Mouse (Mus musculus) adrenal gland, adult 2 months (tissue): ENCODE data around the gene Arsj. TPM values are rescaled to one million over a fixed set of nuclear protein-coding genes. Genes with fewer than 3 reads are reported as not detected.
A peak's percentile ranks its signal among the peaks of the same experiment; 100 is the strongest.

Source experiments
- DNase-seq: peaks from one replicate; pipeline ENCODE4 v3.0.0; 2021
- polyA plus RNA-seq: library from polyadenylated mRNA; depleted of rRNA; stranded (reverse); fragments of >200 nt; gene quantifications from 2 replicates; pipeline ENCODE4 v1.2.3, GENCODE M21; 2012; rRNA removed
- total RNA-seq, 2 experiments: library from RNA; stranded (reverse); gene quantifications; 2 replicates each; pipeline ENCODE4 v1.2.3; 2021

Gene Arsj
- total and polyA plus RNA-seq, 3 experiments: 0.07 to 0.17 (median 0.17) TPM

DNA sequence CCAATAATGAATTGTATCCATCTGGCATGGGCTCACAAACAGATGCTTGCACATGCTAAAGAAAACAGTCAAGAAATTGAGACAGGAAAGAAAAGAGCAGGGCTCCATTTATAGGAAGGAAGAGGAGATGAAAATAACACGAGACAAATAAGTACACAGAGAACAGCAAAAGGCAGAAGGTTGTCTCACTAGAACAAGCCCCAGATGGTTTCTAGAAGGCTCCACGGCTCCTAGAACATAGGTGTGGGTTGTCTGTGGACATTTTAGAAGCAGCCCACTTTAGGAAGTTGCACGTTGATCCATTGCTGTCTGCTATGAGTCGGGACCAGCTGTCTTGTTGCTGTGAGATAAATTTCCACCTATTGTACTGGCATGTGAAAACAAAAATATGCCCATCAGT lies 37.2 kb downstream of the Arsj start:
- no peak for DNase-seq

- DNase-seq: peak; percentile 73
These were observed 39.4 kb downstream of the Arsj start for GRCm38 (mm10) chr3:126402836-126403235.

GRCm38 (mm10) chr3:126404199-126404598 lies 40.7 kb downstream of the Arsj start:
- DNase-seq: no peak

DNA sequence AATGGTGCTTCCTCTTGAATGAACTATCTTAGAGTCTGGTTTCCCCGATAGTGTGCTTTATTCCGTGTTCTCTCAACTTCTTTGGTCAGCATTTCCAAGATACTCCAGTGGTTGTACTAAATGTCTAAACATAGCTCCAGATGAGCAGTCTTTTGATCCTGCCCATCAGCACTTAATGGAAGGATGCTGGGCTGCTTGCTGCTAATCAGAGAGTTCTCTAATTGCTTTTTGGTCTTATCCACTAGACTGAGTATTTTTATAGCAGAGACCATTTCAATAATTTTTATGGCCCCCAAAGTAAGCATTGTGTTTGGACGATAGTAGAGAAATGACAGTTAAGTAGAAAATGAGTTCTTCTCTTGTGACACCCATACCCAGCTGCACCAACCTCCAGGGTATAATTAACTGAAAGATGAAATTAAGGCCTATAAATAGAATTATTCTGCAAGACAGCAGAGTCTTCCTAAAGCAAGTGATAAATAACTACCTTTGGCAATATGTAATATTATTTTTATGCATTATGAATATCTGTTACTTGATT lies 67.1 kb downstream of the Arsj start:
- DNase-seq: no peak

DNA sequence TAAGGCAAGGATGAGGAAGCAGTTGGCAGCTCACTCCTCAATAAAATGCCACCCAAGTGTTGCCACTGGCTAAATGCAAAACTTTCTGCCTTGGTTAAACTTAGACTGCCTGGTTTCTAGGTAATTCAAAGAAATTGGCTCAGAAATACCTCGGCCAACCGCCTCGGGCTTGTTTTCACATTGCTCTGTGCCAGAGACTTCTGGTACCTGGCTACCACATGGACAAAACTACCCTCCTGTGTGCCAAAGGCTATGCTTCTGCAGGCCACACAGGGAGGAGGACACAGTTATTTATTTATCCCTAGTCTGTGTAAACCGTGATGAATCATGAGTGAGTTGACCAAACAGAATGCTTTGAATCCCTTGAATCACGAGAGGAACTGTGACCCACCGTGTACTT lies 75.8 kb downstream of the Arsj start:
- DNase-seq: no peak

DNA sequence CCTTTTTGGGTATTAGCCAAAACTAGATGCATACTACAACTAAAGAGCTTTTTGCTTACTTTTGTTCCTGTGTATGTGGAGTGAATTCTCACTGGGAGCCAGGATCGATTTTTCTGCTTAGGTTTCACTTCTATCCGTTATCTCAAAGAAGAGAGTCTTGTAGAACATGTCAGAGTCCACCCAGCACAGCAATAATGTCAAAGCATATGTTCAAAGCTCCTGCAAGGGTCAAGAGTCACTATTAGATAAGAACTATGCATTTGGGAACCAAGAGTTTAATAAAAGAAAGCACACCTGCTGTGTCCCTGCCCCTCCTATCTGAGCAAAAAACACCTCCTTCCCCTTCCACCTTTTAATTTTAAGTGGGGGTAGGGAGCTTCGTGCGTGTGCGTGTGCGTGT lies 85.6 kb downstream of the Arsj start:
- no peak for DNase-seq

GRCm38 (mm10) chr3:126449515-126449914 lies 86.0 kb downstream of the Arsj start:
- DNase-seq: no peak

- no peak for DNase-seq
These were observed 92.5 kb downstream of the Arsj start for GRCm38 (mm10) chr3:126455787-126456482.

DNA sequence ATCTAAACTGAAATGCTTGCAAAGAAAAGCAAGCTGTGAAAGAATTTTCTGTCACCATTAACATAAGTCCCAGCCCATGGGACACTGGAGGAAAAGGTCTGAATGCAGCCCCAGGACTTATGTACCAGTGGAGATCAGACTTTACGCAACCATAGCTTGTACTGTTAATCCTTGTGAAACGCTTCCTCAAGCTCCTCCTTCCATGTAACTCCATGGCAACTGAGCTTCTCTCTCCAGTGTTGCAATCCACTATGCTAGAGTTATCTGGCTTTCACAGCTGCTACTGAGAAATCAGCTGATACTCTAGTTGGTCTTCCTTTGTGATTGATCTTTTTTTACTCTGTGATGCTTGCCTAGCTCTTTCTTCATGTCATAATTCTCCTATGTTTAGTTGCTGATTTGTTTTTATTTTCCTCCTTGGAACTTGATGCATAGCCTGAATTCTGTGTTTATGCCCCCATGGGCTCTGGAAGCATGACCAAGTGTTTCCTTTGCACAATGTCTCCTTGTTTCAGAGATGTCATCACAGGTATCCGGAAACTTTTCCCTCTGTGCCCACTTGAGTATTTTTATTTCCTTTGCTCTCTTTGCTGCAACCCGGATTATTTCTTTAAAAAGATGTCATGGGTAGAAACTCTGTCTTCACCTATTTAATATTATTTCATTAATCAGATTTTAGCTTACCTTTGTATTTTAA lies 99.8 kb downstream of the Arsj start:
- DNase-seq: peak; percentile 16

- no peak for DNase-seq
These were observed 100.8 kb downstream of the Arsj start for GRCm38 (mm10) chr3:126464262-126464661.

Other genes with a start within 250 kb of the Arsj start
- gene Camk2d, start 232.6 kb downstream of the Arsj start, total RNA-seq: 100 to 1,000 TPM; 101 to 116 TPM
- gene Camk2d, start 232.6 kb downstream of the Arsj start, polyA plus RNA-seq: 112 and 134 TPM in 2 replicates